Mouse (Mus musculus) E14TG2a.4 (cell line): ENCODE data around the gene Blvrb.

Experiments
- CTCF ChIP-seq: conservative IDR thresholded peaks from 2 replicates; pipeline ENCODE4 v1.5.1; 2014; ENCODE audit warnings: low read length
- NANOG ChIP-seq: IDR thresholded peaks from 2 replicates; pipeline ENCODE4 v1.6.1; 2014; ENCODE audit warnings: borderline replicate concordance, low read length, mixed read lengths
- POU5F1 ChIP-seq: IDR thresholded peaks from 2 replicates; pipeline ENCODE4 v1.6.1; 2014; ENCODE audit warnings: low read length, borderline replicate concordance

- TF ChIP-seq CTCF = no peak
- TF ChIP-seq NANOG = no peak
- no peak for TF ChIP-seq POU5F1
These were observed 67.2 kb downstream of the Blvrb start for GRCm38 (mm10) chr7:27514961-27515360.
